Mouse (Mus musculus) lung, postnatal 4 days (tissue): ENCODE measurements around the gene D7Ertd443e.

Experiments used
- DNase-seq, 2 experiments: peaks; one replicate each; pipeline ENCODE4 v3.0.0; 2021

The D7Ertd443e gene

DNA sequence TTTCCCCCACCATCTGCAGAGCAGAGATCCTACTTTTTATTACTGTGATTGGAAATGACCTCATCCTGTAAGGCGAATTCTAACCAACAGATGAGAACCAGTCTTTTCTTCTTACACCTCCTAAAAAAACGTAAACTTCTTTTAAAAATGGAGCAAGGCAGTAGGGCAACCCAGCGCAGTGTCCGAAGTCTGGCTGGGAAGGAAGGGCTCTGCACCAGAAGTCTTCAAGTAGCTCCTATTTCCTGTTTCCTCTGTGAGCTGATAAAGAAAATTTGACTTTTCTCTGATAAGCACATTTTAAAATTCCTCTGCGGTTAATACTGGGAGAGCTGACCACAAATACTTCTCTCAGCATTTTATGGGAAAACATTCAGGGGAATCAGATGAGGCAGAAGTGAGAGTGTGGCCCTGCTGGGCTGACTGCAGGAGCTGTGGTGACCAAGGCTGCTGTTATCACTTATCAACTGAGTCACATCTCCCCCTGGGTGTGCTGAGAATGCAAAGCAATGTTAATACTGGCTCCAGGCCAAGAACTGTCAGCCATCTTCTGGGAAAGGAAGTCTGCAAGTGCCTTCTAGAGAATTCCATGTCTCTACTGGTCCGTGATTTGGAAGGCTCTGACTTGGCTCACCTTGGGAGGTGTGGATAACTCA lies 97.8 kb downstream of the D7Ertd443e start:
- peak; percentile 22 to 35 for DNase-seq

DNA sequence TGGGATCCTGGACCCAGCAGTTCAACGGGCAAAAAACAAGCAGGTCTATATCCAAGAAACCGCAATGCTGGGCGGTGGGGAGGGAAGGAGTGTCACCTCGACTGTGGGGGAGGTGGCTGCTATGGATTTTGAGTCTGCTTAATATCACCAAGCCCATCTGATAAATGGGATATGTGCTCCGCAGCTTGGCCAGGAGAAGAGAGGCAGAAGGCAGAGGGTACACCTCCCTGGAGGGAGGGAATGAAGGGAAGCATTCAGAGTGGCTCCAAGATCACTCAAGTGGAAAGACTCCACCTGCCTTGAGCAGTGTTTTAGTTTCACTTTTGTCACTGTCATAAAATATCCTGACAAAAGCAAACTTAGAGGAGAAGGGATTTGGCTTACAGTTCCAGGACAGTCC lies 112.5 kb downstream of the D7Ertd443e start:
- no peak for DNase-seq

- no peak for DNase-seq
Measured at GRCm38 (mm10) chr7:134272421-134272820, 113.0 kb downstream of the D7Ertd443e start.

DNA sequence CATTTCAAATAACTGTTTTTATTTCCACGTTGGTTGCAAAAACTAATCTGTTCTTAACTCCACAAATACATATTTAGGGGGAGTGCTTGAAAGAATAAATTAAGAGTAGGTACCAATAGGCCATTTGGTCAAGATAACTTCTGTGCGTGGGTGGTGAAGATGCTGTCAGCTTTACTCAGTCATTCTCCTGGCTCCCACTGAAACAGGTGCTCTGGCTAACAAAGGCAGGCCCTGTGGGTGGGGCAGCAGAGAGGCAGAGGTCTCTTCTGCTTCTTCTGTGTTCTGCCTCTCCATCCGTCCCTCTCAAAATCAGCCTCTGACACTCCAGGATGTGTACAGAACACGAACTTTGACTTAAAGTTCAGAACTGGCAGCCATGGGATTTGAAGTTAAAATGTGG lies 119.7 kb downstream of the D7Ertd443e start:
- no peak for DNase-seq

DNA sequence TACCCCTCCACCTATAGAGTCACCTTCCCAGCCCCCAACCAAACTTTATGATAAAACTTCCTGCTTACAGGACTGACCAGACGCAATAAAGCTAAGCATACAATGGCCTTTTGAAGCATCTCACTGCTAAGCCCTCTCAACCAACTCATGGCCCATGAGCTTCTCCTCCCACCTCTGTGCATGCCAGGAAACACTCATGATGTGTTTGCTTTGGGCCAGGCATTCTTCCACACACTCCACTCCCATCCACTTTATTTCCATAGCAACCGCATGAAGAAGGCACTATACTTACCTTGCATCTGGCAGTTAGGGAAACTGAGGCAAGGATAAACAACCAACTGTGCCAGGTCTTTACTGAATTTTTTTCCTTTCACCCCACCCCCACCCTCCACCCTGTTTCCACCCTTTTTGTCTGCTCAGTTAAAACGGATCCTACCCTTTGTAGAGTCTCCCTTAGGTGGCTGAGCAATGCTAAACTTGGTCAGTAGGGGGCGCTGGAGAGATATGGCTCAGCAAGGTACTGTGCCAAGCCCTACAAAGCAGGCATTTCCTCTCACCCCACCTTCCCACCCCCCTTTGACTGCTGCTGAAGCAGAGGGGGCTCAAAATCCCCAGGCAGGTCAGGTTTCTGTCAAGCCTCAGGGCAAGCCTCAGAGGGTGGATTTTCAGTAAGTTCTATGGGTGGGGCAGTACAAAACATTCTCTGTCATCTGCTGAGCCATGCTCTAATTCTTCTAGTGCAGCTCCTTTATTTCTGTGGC lies 122.1 kb downstream of the D7Ertd443e start:
- DNase-seq: peak; percentile 71 to 81

- peak; percentile 63 to 64 for DNase-seq
Measured at GRCm38 (mm10) chr7:134261003-134261701, 124.3 kb downstream of the D7Ertd443e start.

GRCm38 (mm10) chr7:134250273-134250870 lies 135.1 kb downstream of the D7Ertd443e start:
- peak; percentile 28 to 69 for DNase-seq

DNA sequence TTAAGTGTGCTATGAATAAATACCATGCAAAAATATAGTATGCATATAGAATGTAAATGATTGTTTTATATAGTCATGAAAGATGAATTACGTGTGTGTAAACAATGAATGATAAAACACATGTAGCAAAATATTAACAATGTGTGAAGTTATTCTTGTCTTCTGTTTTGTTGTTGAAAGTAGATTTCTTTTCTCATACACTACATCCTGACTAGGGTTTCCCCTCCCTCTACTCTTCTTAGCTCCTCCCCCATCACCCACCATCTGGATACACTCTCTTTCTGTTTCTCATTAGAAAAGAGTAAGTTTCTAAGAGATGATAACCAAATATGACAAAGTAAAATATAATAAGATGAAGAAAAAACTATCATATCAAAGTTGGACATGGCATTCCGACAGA lies 137.4 kb downstream of the D7Ertd443e start:
- DNase-seq: no peak

- no peak for DNase-seq
Measured at GRCm38 (mm10) chr7:134246624-134247023, 138.8 kb downstream of the D7Ertd443e start.

DNA sequence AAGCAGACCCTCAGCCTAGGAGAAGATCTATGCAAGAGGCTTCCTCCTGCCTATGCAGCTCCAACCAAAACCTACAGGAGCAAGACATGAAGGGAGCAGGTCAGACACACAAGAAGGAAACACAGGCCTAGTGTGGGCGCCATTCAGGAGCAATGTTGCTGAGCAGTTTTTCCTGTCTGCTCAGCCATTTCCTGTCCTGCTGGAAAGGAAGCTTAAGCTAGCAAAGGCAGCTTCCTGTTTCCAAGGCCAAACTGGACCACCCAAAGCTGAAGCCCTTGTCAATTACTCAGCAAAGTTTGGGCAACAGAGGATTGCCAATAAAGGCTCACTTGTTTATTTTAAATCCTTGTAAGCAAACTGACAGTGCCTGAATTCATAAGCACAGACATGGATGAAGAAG lies 142.7 kb downstream of the D7Ertd443e start:
- DNase-seq: peak in 1 of 2 experiments; percentile 59

- DNase-seq: peak; percentile 35 to 67
Measured at GRCm38 (mm10) chr7:134241212-134241611, 144.2 kb downstream of the D7Ertd443e start.

DNA sequence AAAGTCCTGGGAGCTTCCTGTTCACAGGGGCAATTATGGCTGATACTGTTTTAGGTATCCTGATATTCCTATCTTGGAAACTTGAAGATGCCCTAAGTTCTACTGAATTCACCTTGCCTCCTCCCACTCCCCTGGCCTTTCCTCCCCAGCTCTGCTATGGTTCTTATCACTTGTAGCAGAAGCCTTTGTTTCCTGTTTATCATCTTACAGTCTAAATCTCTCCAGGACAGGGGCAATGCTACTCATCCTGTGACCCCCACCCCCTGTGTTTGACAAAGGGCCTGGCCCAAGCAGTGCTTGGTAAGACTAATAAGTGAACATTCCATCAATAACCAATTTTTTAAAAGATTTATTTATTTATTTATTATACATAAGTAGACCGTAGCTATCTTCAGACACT lies 144.9 kb downstream of the D7Ertd443e start:
- peak in 1 of 2 experiments; percentile 35 for DNase-seq

- DNase-seq: no peak
Measured at GRCm38 (mm10) chr7:134238863-134239262, 146.6 kb downstream of the D7Ertd443e start.

DNA sequence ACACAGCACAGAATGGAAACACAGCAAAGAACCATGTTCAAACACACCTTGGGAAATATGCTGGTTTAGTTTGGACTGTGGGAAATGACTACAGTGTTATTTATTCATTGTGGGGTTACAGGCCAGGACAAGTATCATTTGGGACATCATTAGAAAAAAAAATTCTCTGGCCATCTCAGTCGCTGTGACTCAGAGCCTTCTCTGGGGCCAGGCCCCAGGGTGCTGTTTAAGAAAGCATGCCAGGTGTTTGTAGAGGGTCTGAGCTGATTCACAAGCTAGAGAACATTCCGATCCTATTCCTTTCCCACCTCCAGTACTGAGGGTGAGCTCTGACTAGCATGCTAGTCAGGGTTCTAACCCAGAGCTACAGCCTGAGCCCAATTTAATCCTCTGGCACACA lies 148.1 kb downstream of the D7Ertd443e start:
- no peak for DNase-seq

- no peak for DNase-seq
Measured at GRCm38 (mm10) chr7:134236727-134237126, 148.7 kb downstream of the D7Ertd443e start.

DNA sequence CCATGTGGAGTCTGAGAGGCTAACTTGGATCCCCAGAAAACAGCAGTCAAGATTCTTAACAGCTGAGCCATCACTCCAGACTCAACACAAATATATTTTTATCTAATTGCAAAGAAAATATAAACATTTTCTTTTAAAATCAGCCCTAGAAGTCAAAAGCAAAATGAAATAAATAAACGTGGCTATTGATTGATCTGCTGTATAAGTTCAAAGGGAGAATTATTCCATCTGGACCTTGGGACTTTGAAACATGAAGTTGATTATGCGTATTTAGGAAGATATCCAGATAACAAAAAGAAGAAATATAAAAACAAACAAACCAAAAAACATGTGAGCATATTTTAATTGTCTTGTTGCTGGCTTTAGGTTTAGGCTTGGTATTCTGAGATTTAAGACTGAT lies 149.9 kb downstream of the D7Ertd443e start:
- no peak for DNase-seq

DNA sequence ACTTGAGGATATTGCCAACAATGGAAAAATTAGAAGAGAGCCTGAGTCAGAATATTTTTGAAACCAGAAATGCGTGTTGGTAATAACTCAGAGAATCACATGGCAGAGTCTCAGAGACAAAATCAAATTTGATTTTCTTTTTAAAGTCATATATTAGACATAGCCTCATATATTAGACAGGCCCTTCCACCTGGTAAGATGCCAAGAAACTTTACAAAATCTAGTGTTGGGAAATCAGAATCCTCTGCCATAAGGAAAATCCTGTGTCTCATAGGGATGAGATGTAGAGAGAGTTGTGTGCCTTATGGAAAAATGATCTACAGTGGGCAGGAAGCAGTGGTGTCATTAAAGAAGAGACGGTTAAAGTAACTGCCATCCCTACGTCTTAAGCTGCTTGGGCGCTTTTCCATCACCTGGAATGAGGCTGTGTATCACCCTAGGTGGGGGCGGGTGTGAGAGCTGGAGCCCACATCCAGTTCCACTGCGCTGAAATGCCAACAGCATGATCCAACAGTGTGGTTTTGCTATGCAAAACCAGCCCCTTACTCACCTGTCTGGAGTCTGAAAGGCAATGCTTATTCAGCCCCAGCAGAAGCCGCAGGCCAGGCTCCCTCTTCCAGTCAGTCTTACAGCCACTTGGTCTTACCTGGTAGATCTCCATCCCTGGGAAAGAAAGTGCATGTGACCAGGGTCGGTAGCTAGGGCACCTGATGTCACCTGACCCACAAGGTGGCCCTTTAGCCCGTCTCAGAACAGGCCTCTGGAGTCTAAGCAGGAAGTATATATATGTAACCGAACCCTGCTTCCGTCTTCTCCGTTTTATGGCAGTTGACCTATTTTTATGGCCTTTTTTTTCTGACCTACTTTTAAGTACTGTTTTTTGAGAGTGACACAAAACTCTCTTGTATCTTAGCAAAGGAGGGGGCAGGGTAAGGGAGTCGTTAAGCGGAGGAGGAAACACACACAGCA lies 153.8 kb downstream of the D7Ertd443e start, which contains the start of gene Adam12:
Gene Adam12, minus strand, starts transcription at position 769 of the 969 bp plus-strand sequence.
- DNase-seq: no peak

DNA sequence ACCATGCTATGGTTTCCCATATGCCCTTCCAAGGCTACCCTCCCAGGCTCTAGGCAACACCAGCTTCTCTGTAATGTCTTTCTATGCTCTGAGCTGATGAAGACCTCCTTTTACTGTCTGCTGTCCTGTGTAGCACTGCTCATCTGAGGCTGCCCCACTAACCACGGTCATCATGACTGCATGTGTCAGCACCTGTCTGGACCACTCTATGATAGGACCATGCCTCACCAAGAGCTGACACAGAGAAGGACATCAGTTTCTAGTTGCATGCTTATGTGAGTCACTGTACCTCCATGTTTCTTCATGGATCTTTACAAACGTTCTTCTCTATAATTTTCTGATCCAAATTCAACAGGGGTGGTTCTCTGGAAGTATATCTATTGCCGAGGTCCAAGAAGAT lies 154.8 kb downstream of the D7Ertd443e start:
- DNase-seq: no peak

DNA sequence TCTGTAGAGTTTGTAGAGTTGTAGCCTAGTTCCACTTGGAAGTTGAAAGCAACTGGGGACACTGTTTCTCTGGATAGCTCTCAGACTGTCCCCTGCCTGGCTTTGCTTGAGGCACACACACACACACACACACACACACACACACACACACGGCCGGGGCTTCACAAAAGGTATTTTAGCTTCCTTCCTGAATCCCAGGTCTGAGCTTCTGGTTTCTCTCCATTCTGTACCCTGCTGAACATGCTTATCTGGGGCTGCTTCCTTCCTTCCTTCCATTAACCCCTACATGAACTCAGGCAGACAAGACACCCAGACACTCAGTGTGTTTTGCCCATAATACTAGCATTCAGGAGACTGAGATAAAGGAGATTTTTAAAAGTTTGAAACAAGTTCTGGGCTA lies 155.6 kb downstream of the D7Ertd443e start:
- no peak for DNase-seq

GRCm38 (mm10) chr7:134227773-134228455 lies 157.5 kb downstream of the D7Ertd443e start:
- DNase-seq: peak; percentile 69 to 86

GRCm38 (mm10) chr7:134227101-134227500 lies 158.4 kb downstream of the D7Ertd443e start:
- DNase-seq: no peak
